Mouse (Mus musculus): ENCODE results near the gene Dyrk1a. TPM values are rescaled to one million over a fixed set of nuclear protein-coding genes. Genes with fewer than 3 reads are reported as not detected.
A peak's percentile ranks its signal among the peaks of the same experiment; 100 is the strongest.

Dyrk1a gene
- polyA plus RNA-seq, 1 experiment from 2014 or later: 6.7 TPM

- WGBS: 72% methylated on average over 8 of the region's 8 CpGs
- Histone ChIP-seq H3K27ac (replicated peaks) (0 out of 2 replicates have a peak overlapping the region, but pooled peaks have one; percentile 17), H3K36me3 (peaks cover 4% of the 10 kb centered on the region; the same call in 1 of the 2 replicates), H3K4me1 (peaks cover 94% of the 10 kb centered on the region), H3K9ac (peak overlapping the region; percentile 25; the same call in 1 of the 2 replicates), H3K4me3 (no peak overlapping the region), H3K9me3 (no peaks in the 10 kb centered on the region), H3K27me3 (replicated peaks) (no peaks in the 10 kb centered on the region), H3K4me2 (0 out of 2 replicates have a peak overlapping the region, but pooled peaks have one; percentile 8)
- no peak for ATAC-seq (ENCODE audit: extremely low read depth, insufficient number of reproducible peaks, low FRiP score, low TSS enrichment)
These were observed 21.2 kb downstream of the Dyrk1a start for GRCm38 (mm10) chr16:94590977-94591376.

GRCm38 (mm10) chr16:94591536-94591935 lies 21.7 kb downstream of the Dyrk1a start:
- 48% methylated on average over 3 of the region's 3 CpGs for WGBS
- Histone ChIP-seq H3K4me1 (peaks cover 92% of the 10 kb centered on the region), H3K4me2 (peak overlapping the region; percentile 8), H3K9ac (peak overlapping the region; percentile 25; the same call in 1 of the 2 replicates), H3K36me3 (peaks cover 4% of the 10 kb centered on the region; the same call in 1 of the 2 replicates), H3K4me3 (no peak overlapping the region), H3K9me3 (no peaks in the 10 kb centered on the region), H3K27me3 (replicated peaks) (no peaks in the 10 kb centered on the region), H3K27ac (replicated peaks) (0 out of 2 replicates have a peak overlapping the region, but pooled peaks have one; percentile 17)
- no peak for ATAC-seq (ENCODE audit: extremely low read depth, insufficient number of reproducible peaks, low FRiP score, low TSS enrichment)

- Histone ChIP-seq H3K4me1 (peaks cover 91% of the 10 kb centered on the region), H3K36me3 (peaks cover 4% of the 10 kb centered on the region; the same call in 1 of the 2 replicates), H3K4me2 (no peak overlapping the region), H3K27me3 (replicated peaks) (no peaks in the 10 kb centered on the region), H3K9me3 (no peaks in the 10 kb centered on the region), H3K27ac (replicated peaks) (no peak overlapping the region), H3K4me3 (no peak overlapping the region), H3K9ac (no peak overlapping the region)
- 50% methylated on average over 2 of the region's 2 CpGs for WGBS
- ATAC-seq (ENCODE audit: extremely low read depth, insufficient number of reproducible peaks, low FRiP score, low TSS enrichment): no peak
These were observed 26.8 kb downstream of the Dyrk1a start for GRCm38 (mm10) chr16:94596633-94597032.

GRCm38 (mm10) chr16:94597640-94598039 lies 27.8 kb downstream of the Dyrk1a start:
- Histone ChIP-seq H3K27me3 (replicated peaks) (no peaks in the 10 kb centered on the region), H3K4me2 (no peak overlapping the region), H3K9me3 (no peaks in the 10 kb centered on the region), H3K27ac (replicated peaks) (no peak overlapping the region), H3K36me3 (peaks cover 4% of the 10 kb centered on the region; the same call in 1 of the 2 replicates), H3K4me1 (peaks cover 91% of the 10 kb centered on the region), H3K4me3 (no peak overlapping the region), H3K9ac (no peak overlapping the region)
- WGBS: 9% methylated on average over 1 of the region's 1 CpGs
- no peak for ATAC-seq (ENCODE audit: extremely low read depth, insufficient number of reproducible peaks, low FRiP score, low TSS enrichment)

- peaks cover 95% of the 10 kb centered on the region for H3K4me1 ChIP-seq
- ATAC-seq (ENCODE audit: extremely low read depth, insufficient number of reproducible peaks, low FRiP score, low TSS enrichment): no peak
- no peaks in the 10 kb centered on the region for H3K27me3 ChIP-seq (replicated peaks)
- no peak overlapping the region for H3K4me3 ChIP-seq
- H3K36me3 ChIP-seq: no peaks in the 10 kb centered on the region
- 27% methylated on average over 6 of the region's 6 CpGs for WGBS
- no peaks in the 10 kb centered on the region for H3K9me3 ChIP-seq
- H3K4me2 ChIP-seq: no peak overlapping the region
- peak overlapping the region; percentile 5; the same call in 1 of the 2 replicates for H3K9ac ChIP-seq
- peak overlapping the region; percentile 48; the same call in 1 of the 2 replicates for H3K27ac ChIP-seq (replicated peaks)
These were observed 30.3 kb downstream of the Dyrk1a start for GRCm38 (mm10) chr16:94599977-94600724.

GRCm38 (mm10) chr16:94601089-94601488 lies 31.3 kb downstream of the Dyrk1a start:
- WGBS: 72% methylated on average over 5 of the region's 5 CpGs

GRCm38 (mm10) chr16:94601540-94601953 lies 31.7 kb downstream of the Dyrk1a start:
- Histone ChIP-seq H3K27me3 (replicated peaks) (no peaks in the 10 kb centered on the region), H3K4me3 (no peak overlapping the region), H3K9me3 (no peaks in the 10 kb centered on the region), H3K36me3 (no peaks in the 10 kb centered on the region), H3K27ac (replicated peaks) (peak overlapping the region; percentile 77), H3K4me1 (peaks cover 96% of the 10 kb centered on the region), H3K9ac (peak overlapping the region; percentile 12; the same call in 1 of the 2 replicates), H3K4me2 (peak overlapping the region; percentile 36)
- 7% methylated on average over 6 of the region's 6 CpGs for WGBS
- peak; percentile 45; the same call in 1 of the 2 replicates for ATAC-seq (ENCODE audit: extremely low read depth, insufficient number of reproducible peaks, low FRiP score, low TSS enrichment)

More at GRCm38 (mm10) chr16:94601089-94601488, 31.3 kb downstream of the Dyrk1a start:
- Histone ChIP-seq H3K27me3 (replicated peaks) (no peaks in the 10 kb centered on the region), H3K36me3 (no peaks in the 10 kb centered on the region), H3K27ac (replicated peaks) (peak overlapping the region; percentile 77), H3K4me3 (no peak overlapping the region), H3K4me1 (peaks cover 95% of the 10 kb centered on the region), H3K4me2 (peak overlapping the region; percentile 36), H3K9ac (no peak overlapping the region), H3K9me3 (no peaks in the 10 kb centered on the region)
- no peak for ATAC-seq (ENCODE audit: extremely low read depth, insufficient number of reproducible peaks, low FRiP score, low TSS enrichment)

- no peaks in the 10 kb centered on the region for H3K36me3 ChIP-seq
- H3K27me3 ChIP-seq (replicated peaks): no peaks in the 10 kb centered on the region
- peaks cover 94% of the 10 kb centered on the region for H3K4me1 ChIP-seq
- H3K27ac ChIP-seq (replicated peaks): peak overlapping the region; percentile 77
- peak overlapping the region; percentile 36 for H3K4me2 ChIP-seq
- H3K9ac ChIP-seq: 0 out of 2 replicates have a peak overlapping the region, but pooled peaks have one; percentile 33
- WGBS: 47% methylated on average over 1 of the region's 1 CpGs
- ATAC-seq (ENCODE audit: extremely low read depth, insufficient number of reproducible peaks, low FRiP score, low TSS enrichment): no peak
- H3K4me3 ChIP-seq: no peak overlapping the region
- no peaks in the 10 kb centered on the region for H3K9me3 ChIP-seq
These were observed 32.4 kb downstream of the Dyrk1a start for GRCm38 (mm10) chr16:94602188-94602587.

GRCm38 (mm10) chr16:94602730-94603129 lies 32.9 kb downstream of the Dyrk1a start:
- WGBS: 25% methylated on average over 4 of the region's 4 CpGs
- Histone ChIP-seq H3K4me2 (peak overlapping the region; percentile 36), H3K4me3 (no peak overlapping the region), H3K4me1 (peaks cover 94% of the 10 kb centered on the region), H3K27ac (replicated peaks) (peak overlapping the region; percentile 77), H3K27me3 (replicated peaks) (no peaks in the 10 kb centered on the region), H3K36me3 (no peaks in the 10 kb centered on the region), H3K9me3 (no peaks in the 10 kb centered on the region), H3K9ac (0 out of 2 replicates have a peak overlapping the region, but pooled peaks have one; percentile 15)
- ATAC-seq (ENCODE audit: extremely low read depth, insufficient number of reproducible peaks, low FRiP score, low TSS enrichment): no peak

- Histone ChIP-seq H3K27me3 (replicated peaks) (no peaks in the 10 kb centered on the region), H3K4me1 (peaks cover 82% of the 10 kb centered on the region), H3K27ac (replicated peaks) (no peak overlapping the region; the same call in 1 of the 2 replicates), H3K4me3 (no peak overlapping the region), H3K4me2 (no peak overlapping the region), H3K9me3 (no peaks in the 10 kb centered on the region), H3K36me3 (no peaks in the 10 kb centered on the region), H3K9ac (no peak overlapping the region)
- no peak for ATAC-seq (ENCODE audit: extremely low read depth, insufficient number of reproducible peaks, low FRiP score, low TSS enrichment)
- 94% methylated on average over 1 of the region's 1 CpGs for WGBS
These were observed 36.4 kb downstream of the Dyrk1a start for GRCm38 (mm10) chr16:94606169-94606568.

- ATAC-seq (ENCODE audit: extremely low read depth, insufficient number of reproducible peaks, low FRiP score, low TSS enrichment): no peak
- Histone ChIP-seq H3K4me3 (no peak overlapping the region), H3K4me2 (peak overlapping the region; percentile 41), H3K9me3 (no peaks in the 10 kb centered on the region), H3K9ac (0 out of 2 replicates have a peak overlapping the region, but pooled peaks have one; percentile 10), H3K36me3 (peaks cover 5% of the 10 kb centered on the region), H3K4me1 (peaks cover 71% of the 10 kb centered on the region), H3K27me3 (replicated peaks) (no peaks in the 10 kb centered on the region), H3K27ac (replicated peaks) (peak overlapping the region; percentile 74)
- WGBS: 29% methylated on average over 1 of the region's 1 CpGs
These were observed 37.7 kb downstream of the Dyrk1a start for GRCm38 (mm10) chr16:94607468-94607867.
